Mouse (Mus musculus) lung, postnatal 10 days (tissue): ENCODE data around the gene Tm9sf3.
A peak's percentile ranks its signal among the peaks of the same experiment; 100 is the strongest.
"Not testable (repeated sequence)": the region's sequence is repeated elsewhere in the genome, so short reads cannot be mapped to it uniquely, and the experiment has no call there.

Experiments used
- DNase-seq: peaks from one replicate; pipeline ENCODE4 v3.0.0; 2021

Tm9sf3 gene

DNA sequence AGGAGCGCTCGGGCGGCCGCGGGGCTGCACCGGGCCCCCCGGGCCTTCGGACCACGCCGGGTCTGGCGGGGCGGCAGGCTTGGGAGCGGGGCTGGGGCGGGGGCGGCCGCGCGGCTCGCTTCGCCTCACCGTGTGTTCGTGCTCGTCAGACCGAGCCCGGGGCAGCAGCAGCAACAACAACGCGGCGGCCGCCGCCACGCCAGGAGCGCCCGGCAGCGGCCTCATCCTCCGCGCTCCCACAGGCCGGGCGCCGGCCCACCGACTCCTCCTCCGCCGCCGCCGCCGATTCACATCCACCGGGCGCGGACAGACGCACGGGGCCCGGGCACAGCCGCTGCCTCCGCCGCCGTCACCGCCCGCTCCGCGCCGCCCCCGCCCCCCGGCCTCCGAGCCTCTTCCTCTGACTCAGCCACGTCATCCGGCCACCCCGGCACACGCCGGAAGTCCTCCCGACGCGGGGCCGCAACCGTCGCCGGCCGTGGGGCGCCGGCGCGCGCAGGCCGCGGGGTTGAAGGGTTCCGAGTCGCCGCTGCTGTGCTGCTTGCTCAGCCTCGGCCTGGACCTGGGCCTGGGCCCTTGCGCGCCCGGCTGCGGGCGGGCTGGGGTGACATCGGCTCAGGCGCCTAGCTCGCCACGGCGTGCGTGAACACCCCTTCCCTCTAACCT, at the start of gene Tm9sf3:
Gene Tm9sf3, minus strand, starts transcription at position 368 of the 666 bp plus-strand sequence.
- peak; percentile 92 for DNase-seq

DNA sequence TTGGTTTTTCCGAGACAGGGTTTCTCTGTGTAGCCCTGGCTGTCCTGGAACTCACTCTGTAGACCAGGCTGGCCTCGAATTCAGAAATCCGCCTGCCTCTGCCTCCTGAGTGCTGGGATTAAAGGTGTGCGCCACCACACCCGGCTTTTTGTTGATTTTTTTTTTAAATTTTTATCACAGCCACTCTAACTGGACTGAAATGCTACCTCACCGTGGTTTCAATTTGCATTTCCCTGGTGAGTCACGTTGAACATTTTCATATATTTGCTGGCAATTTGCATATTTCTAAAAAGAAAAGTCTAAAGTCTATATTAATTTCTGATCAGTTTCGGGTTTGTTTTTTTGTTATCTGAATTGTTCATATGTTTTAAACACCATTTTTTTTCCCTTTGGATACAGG, 48.8 kb upstream of the Tm9sf3 start:
- DNase-seq = not testable (repeated sequence)

- no peak for DNase-seq
Measured at GRCm38 (mm10) chr19:41312027-41312426, 48.2 kb upstream of the Tm9sf3 start.

- peak; percentile 29 for DNase-seq
Measured at GRCm38 (mm10) chr19:41310971-41311703, 47.3 kb upstream of the Tm9sf3 start.

DNA sequence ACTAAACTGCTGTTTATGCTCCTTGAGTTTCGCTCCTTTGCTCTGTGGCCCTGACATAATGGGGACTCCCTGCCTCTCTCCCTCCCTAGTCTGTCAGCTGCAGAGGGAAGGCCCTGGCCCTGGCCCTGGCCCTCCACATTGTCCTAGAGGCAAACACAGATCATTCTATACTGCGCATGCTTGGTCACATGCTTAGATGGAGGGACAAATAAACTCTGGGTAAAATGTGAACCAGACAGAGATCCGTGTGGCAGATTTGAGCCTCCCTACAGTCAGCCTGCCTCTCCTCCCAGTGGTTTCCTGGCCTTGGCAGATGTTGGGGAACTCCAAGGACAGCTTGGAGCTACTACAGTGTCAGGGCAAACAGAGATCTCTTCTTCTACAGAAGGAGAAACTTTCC, 40.1 kb upstream of the Tm9sf3 start:
- DNase-seq = no peak

DNA sequence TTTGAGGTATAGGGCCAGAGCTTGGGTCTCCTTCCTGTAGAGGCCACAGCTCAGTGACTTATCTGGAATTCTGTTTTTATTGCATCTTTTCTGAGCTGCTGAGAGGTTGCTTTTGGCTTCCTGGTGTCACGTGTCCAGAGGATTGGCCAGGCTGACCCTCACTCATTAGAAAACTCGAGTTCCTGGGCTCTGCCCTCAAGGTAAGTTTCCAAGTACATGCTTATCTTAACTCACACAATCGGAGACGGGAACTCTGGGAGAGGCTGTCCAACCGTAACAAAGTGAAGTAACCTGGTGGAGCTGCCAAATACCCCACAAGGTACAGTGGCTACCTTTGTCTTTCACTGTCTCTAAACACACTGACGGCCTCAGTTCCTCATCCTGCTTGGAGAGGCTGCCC, 39.6 kb upstream of the Tm9sf3 start:
- no peak for DNase-seq

GRCm38 (mm10) chr19:41301856-41302255, 38.1 kb upstream of the Tm9sf3 start:
- no peak for DNase-seq

- no peak for DNase-seq
Measured at GRCm38 (mm10) chr19:41299446-41299845, 35.6 kb upstream of the Tm9sf3 start.

- DNase-seq = no peak
Measured at GRCm38 (mm10) chr19:41290952-41291619, 27.3 kb upstream of the Tm9sf3 start.

- DNase-seq = no peak
Measured at GRCm38 (mm10) chr19:41288568-41288967, 24.8 kb upstream of the Tm9sf3 start.

- DNase-seq = no peak
Measured at GRCm38 (mm10) chr19:41287224-41287623, 23.4 kb upstream of the Tm9sf3 start.

GRCm38 (mm10) chr19:41284515-41284914, 20.7 kb upstream of the Tm9sf3 start:
- DNase-seq = no peak

- no peak for DNase-seq
Measured at GRCm38 (mm10) chr19:41282718-41283117, 18.9 kb upstream of the Tm9sf3 start.

DNA sequence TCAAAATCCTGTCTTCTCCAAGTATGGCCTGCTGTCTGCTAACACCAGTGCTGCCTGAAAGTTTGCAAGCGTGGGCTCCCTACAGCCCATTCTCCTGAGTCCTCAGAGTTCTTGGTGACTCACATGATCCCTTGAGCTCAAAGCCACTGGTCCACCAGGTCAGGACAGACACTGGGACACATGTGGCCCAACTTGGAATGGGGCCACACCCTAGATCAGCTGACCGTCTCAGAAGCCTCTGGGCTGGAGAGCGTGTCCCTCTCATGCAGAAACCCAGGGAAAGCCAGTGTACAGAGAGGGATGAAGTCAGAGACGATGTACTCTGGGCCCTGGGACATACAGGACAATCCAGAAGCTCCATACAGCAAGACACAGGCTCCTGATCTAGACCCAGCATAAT, 18.4 kb upstream of the Tm9sf3 start:
- no peak for DNase-seq

DNA sequence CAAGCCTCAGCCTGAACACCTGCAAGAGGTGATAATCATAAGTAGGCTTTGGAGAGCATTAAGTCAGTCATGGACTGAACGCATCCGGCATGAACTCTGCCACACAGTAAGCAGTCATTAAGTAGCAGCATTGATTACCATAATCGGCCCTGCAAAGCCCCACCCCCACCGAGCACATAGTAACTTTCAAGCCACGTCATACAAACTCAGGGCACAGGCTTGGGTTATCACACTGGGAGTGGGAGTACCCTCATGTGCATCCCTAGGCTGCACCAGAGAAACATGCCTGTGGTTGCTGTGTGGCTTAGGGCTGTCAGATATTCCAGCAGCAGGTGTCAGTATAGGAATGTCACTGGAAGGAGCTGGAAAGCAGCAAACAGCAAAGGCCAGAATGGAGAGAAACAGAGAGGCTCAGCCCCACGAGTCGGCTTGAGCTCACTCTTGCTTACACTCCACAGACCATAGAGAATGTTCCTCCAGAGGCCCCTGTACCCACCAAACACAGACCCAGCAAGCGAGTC, 16.0 kb upstream of the Tm9sf3 start:
- no peak for DNase-seq

- DNase-seq = no peak
Measured at GRCm38 (mm10) chr19:41278606-41279005, 14.8 kb upstream of the Tm9sf3 start.

GRCm38 (mm10) chr19:41275588-41275987, 11.8 kb upstream of the Tm9sf3 start:
- DNase-seq = no peak

DNA sequence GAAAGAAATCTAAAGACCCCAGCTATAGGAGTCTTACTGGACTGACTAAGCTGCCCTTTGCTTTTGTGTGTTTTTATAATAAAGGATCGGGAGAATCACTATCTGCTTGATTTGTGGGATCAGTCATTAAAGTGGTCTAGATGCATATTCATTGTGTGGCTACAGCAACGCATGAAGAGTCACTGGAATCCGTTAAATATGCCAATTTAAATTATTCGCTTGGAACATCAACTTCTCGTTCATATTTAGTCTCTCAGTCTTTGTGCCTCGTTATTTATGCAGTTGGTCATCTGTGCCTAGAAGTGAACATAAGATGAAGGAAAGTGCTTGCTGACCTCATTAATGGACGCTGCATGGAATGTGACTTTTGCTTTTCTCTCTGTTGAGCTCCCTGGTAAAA, 7.1 kb upstream of the Tm9sf3 start:
- DNase-seq = no peak

DNA sequence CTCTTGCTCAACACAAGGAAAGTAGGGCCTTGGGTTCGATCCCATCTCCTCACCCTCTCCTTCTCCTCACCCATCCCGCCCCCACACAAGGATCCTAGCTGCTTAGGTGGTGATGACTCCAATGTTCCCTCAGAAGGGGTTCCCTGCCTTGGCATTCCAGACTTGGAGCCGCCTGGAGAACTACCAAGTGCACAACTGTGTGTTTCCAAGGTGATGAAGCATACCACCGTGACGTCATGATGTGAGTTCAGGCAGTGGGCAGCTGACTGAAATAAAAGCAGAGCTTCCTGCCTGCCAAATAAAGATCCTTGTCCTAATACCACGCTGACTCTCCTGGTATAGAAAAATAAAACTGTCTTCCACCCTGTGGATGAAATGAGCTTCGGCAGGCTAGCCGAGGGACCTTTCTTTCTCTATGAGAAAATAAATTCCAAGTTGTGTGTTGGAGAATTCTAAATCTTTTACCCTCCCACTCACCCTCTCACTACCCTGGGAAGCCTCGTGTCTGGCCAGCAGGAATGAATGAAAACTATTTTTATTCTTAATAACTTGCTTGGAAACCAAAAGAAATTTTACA, 6.4 kb upstream of the Tm9sf3 start:
- peak; percentile 44 for DNase-seq

GRCm38 (mm10) chr19:41266251-41266901, 2.6 kb upstream of the Tm9sf3 start:
- no peak for DNase-seq

DNA sequence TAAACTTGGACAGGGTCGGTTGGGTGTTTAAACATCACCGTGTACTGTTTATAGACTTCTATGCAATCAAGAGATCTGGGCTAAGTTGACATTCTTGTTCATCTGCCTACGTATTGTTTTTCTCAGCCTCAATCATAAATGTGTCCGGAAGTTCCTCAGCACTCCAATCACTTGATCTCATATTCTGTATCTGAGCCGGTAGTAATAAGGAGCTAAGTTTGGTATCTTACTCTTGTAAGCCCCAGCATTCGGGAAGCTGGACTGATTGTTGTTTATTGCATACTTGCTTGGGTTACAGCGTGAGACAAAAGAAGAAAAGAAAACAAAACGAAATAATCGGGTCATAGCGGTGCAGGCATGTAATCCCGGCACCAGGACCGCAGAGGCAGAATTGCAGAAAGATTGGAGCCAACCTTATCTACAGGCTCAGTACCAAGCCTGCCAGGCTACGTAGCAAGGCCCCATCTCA, 568 bp upstream of the Tm9sf3 start:
- no peak for DNase-seq

DNA sequence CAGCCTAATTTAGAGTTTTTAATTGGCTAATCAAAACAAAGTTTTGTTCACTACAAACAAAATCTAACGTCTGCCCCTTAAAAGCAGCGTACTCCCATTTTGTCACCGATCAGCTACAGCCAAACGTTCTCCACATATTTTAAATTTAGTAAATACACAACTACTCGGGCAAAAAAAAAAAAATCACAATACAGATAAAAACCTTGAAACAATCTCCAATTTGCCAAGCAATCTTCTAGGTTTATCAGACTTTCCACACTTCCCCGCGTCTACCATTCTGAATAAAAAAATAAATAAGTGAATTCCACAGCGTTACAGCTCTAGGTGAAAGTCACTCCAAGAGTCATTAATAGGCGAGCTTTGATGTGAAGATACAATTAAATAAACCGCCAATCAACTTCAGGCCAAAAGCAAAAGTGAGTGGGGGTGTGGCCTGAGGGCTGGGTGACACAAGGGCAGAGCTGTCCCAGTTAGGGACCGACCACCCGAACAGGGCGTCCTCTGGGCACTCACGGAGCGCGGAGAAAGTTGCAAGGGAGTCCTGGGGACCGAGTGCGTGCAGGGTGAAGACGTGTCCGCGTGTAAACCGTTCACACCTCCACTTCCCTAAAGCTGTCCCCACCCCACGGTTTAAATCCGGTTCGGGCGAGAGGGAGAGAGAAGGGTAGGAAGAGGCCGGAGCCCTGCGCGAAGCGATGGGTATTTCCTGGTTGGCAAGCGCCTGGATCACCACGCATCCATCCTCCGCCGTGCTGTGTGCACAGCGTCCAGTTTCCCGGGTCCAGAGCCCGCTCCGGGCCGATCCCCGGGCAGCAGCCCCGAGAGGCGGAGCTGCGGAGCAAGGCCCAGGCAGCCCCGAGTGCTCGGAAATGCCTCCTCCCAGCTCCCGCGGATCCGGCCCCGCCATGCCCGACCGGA, 826 bp downstream of the Tm9sf3 start:
- DNase-seq = peak; percentile 74
